Mouse (Mus musculus): ENCODE data around the gene Zfp101. TPM values are rescaled to one million over a fixed set of nuclear protein-coding genes. Genes with fewer than 3 reads are reported as not detected.

Gene Zfp101
- total RNA-seq (2023): 10 to 100 TPM in 1 of 2 experiments, 1 to 10 TPM in 1; 7.2 to 10.6 TPM

GRCm38 (mm10) chr17:33394182-33395034 is at the start of gene Zfp101:
Gene Zfp101 (minus strand): TSS chr17:33394641.

GRCm38 (mm10) chr17:33432019-33432946 is 37.8 kb upstream of the Zfp101 start, which contains the start of gene Actl9:
Gene Actl9 (plus strand): TSS chr17:33432896.

GRCm38 (mm10) chr17:33358411-33359384 is 35.7 kb downstream of the Zfp101 start, which contains the start of gene Zfp81:
Gene Zfp81 (minus strand): TSS chr17:33358878.

Other genes with a start within 250 kb of the Zfp101 start
- gene Olfr55, start 226.2 kb downstream of the Zfp101 start, total RNA-seq (2023): not detected
- not detected for gene Olfr239, start 203.3 kb downstream of the Zfp101 start, total RNA-seq (2023)
- not detected for gene Olfr1564, start 173.0 kb downstream of the Zfp101 start, total RNA-seq (2023)
- 1 to 10 TPM; 6.8 to 7.7 TPM for gene Zfp955a, start 139.5 kb downstream of the Zfp101 start, total RNA-seq (2023)
- not detected for gene Olfr63, start 130.0 kb downstream of the Zfp101 start, total RNA-seq (2023)
- gene Zfp955b, start 105.1 kb downstream of the Zfp101 start, total RNA-seq (2023): 1 to 10 TPM; 7.9 to 8.0 TPM
- 10 to 100 TPM; 16.8 to 17.7 TPM for gene Zfp81, start 35.8 kb downstream of the Zfp101 start, total RNA-seq (2023)
- not detected for gene Actl9, start 38.3 kb upstream of the Zfp101 start, total RNA-seq (2023)
- gene Adamts10, start 129.6 kb upstream of the Zfp101 start, total RNA-seq (2023): 10 to 100 TPM; 84.2 to 91.8 TPM
- 10 to 100 TPM; 16.7 to 23.1 TPM for gene Myo1f, start 161.1 kb upstream of the Zfp101 start, total RNA-seq (2023)
- gene Zfp414, start 234.4 kb upstream of the Zfp101 start, total RNA-seq (2023): 10 to 100 TPM; 36.3 to 61.0 TPM
- gene Pram1, start 243.4 kb upstream of the Zfp101 start, total RNA-seq (2023): 1 to 10 TPM; 1.1 to 4.8 TPM

Measured in B cell, adult 67 days (primary cell).